Mouse (Mus musculus): ENCODE results near the gene Ercc4. TPM values are rescaled to one million over a fixed set of nuclear protein-coding genes. Genes with fewer than 3 reads are reported as not detected.

Gene Ercc4
- polyA plus RNA-seq, 1 experiment from 2014 or later, result 18.5 TPM

- Histone ChIP-seq H3K4me2 (ENCODE audit: low read length) (no peak overlapping the region), H3K27me3 (ENCODE audit: control insufficient read depth, insufficient read depth, low read depth, low read length) (no peaks in the 10 kb centered on the region), H3K36me3 (ENCODE audit: control insufficient read depth, insufficient read depth, low read length) (peaks cover 42% of the 10 kb centered on the region), H3K4me1 (ENCODE audit: control insufficient read depth, insufficient read depth, low read length) (no peaks in the 10 kb centered on the region), H3K4me3 (ENCODE audit: low read depth, low read length) (no peak overlapping the region), H3K27ac (ENCODE audit: low read length) (no peak overlapping the region), H3K9ac (ENCODE audit: low read depth, low read length) (no peak overlapping the region), H3K9me3 (replicated peaks; ENCODE audit: control insufficient read depth, low read length, poor library complexity, severe bottlenecking) (no peaks in the 10 kb centered on the region)
- WGBS, result 96% methylated on average over 10 of the region's 10 CpGs
- no peak for ATAC-seq
Observed at GRCm38 (mm10) chr16:13144682-13145410, 35.4 kb downstream of the Ercc4 start.

GRCm38 (mm10) chr16:13146231-13146630 is 36.7 kb downstream of the Ercc4 start:
- Histone ChIP-seq H3K27ac (ENCODE audit: low read length) (no peak overlapping the region), H3K27me3 (ENCODE audit: control insufficient read depth, insufficient read depth, low read depth, low read length) (no peaks in the 10 kb centered on the region), H3K9ac (ENCODE audit: low read depth, low read length) (no peak overlapping the region), H3K9me3 (replicated peaks; ENCODE audit: control insufficient read depth, low read length, poor library complexity, severe bottlenecking) (no peaks in the 10 kb centered on the region), H3K4me3 (ENCODE audit: low read depth, low read length) (no peak overlapping the region), H3K4me2 (ENCODE audit: low read length) (no peak overlapping the region), H3K4me1 (ENCODE audit: control insufficient read depth, insufficient read depth, low read length) (no peaks in the 10 kb centered on the region), H3K36me3 (ENCODE audit: control insufficient read depth, insufficient read depth, low read length) (peaks cover 38% of the 10 kb centered on the region)
- no peak for ATAC-seq
- 93% methylated on average over 4 of the region's 4 CpGs for WGBS

- no peak overlapping the region for H3K4me2 ChIP-seq (ENCODE audit: low read length)
- H3K27ac ChIP-seq (ENCODE audit: low read length), result no peak overlapping the region
- no peaks in the 10 kb centered on the region for H3K4me1 ChIP-seq (ENCODE audit: control insufficient read depth, insufficient read depth, low read length)
- no peaks in the 10 kb centered on the region for H3K27me3 ChIP-seq (ENCODE audit: control insufficient read depth, insufficient read depth, low read depth, low read length)
- no peak overlapping the region for H3K9ac ChIP-seq (ENCODE audit: low read depth, low read length)
- no peaks in the 10 kb centered on the region for H3K9me3 ChIP-seq (replicated peaks; ENCODE audit: control insufficient read depth, low read length, poor library complexity, severe bottlenecking)
- no peak overlapping the region for H3K4me3 ChIP-seq (ENCODE audit: low read depth, low read length)
- no peak for ATAC-seq
- H3K36me3 ChIP-seq (ENCODE audit: control insufficient read depth, insufficient read depth, low read length), result peaks cover 37% of the 10 kb centered on the region
- 89% methylated on average over 19 of the region's 19 CpGs for WGBS
Observed at GRCm38 (mm10) chr16:13147810-13148555, 38.5 kb downstream of the Ercc4 start.

- Histone ChIP-seq H3K9me3 (replicated peaks; ENCODE audit: control insufficient read depth, low read length, poor library complexity, severe bottlenecking) (no peaks in the 10 kb centered on the region), H3K27me3 (ENCODE audit: control insufficient read depth, insufficient read depth, low read depth, low read length) (no peaks in the 10 kb centered on the region), H3K36me3 (ENCODE audit: control insufficient read depth, insufficient read depth, low read length) (peaks cover 26% of the 10 kb centered on the region), H3K4me1 (ENCODE audit: control insufficient read depth, insufficient read depth, low read length) (no peaks in the 10 kb centered on the region), H3K9ac (ENCODE audit: low read depth, low read length) (no peak overlapping the region), H3K27ac (ENCODE audit: low read length) (no peak overlapping the region), H3K4me2 (ENCODE audit: low read length) (no peak overlapping the region), H3K4me3 (ENCODE audit: low read depth, low read length) (no peak overlapping the region)
- WGBS, result 90% methylated on average over 8 of the region's 8 CpGs
- ATAC-seq, result no peak
Observed at GRCm38 (mm10) chr16:13149950-13150349, 40.5 kb downstream of the Ercc4 start.

- H3K36me3 ChIP-seq (ENCODE audit: control insufficient read depth, insufficient read depth, low read length), result peaks cover 26% of the 10 kb centered on the region
- H3K9me3 ChIP-seq (replicated peaks; ENCODE audit: control insufficient read depth, low read length, poor library complexity, severe bottlenecking), result no peaks in the 10 kb centered on the region
- no peaks in the 10 kb centered on the region for H3K27me3 ChIP-seq (ENCODE audit: control insufficient read depth, insufficient read depth, low read depth, low read length)
- no peaks in the 10 kb centered on the region for H3K4me1 ChIP-seq (ENCODE audit: control insufficient read depth, insufficient read depth, low read length)
- H3K4me3 ChIP-seq (ENCODE audit: low read depth, low read length), result no peak overlapping the region
- no peak overlapping the region for H3K9ac ChIP-seq (ENCODE audit: low read depth, low read length)
- no peak for ATAC-seq
- 75% methylated on average over 6 of the region's 6 CpGs for WGBS
- H3K4me2 ChIP-seq (ENCODE audit: low read length), result no peak overlapping the region
- no peak overlapping the region for H3K27ac ChIP-seq (ENCODE audit: low read length)
Observed at GRCm38 (mm10) chr16:13150790-13151189, 41.3 kb downstream of the Ercc4 start.

GRCm38 (mm10) chr16:13152475-13152874 is 43.0 kb downstream of the Ercc4 start:
- no peak for ATAC-seq
- no peak overlapping the region for H3K4me2 ChIP-seq (ENCODE audit: low read length)
- H3K27ac ChIP-seq (ENCODE audit: low read length), result no peak overlapping the region
- H3K36me3 ChIP-seq (ENCODE audit: control insufficient read depth, insufficient read depth, low read length), result peaks cover 18% of the 10 kb centered on the region
- H3K4me1 ChIP-seq (ENCODE audit: control insufficient read depth, insufficient read depth, low read length), result no peaks in the 10 kb centered on the region
- H3K9me3 ChIP-seq (replicated peaks; ENCODE audit: control insufficient read depth, low read length, poor library complexity, severe bottlenecking), result no peaks in the 10 kb centered on the region
- H3K27me3 ChIP-seq (ENCODE audit: control insufficient read depth, insufficient read depth, low read depth, low read length), result no peaks in the 10 kb centered on the region
- 94% methylated on average over 5 of the region's 5 CpGs for WGBS
- no peak overlapping the region for H3K4me3 ChIP-seq (ENCODE audit: low read depth, low read length)
- no peak overlapping the region for H3K9ac ChIP-seq (ENCODE audit: low read depth, low read length)

- ATAC-seq, result no peak
- H3K9me3 ChIP-seq (replicated peaks; ENCODE audit: control insufficient read depth, low read length, poor library complexity, severe bottlenecking), result no peaks in the 10 kb centered on the region
- H3K4me1 ChIP-seq (ENCODE audit: control insufficient read depth, insufficient read depth, low read length), result no peaks in the 10 kb centered on the region
- H3K4me3 ChIP-seq (ENCODE audit: low read depth, low read length), result no peak overlapping the region
- no peaks in the 10 kb centered on the region for H3K27me3 ChIP-seq (ENCODE audit: control insufficient read depth, insufficient read depth, low read depth, low read length)
- no peak overlapping the region for H3K9ac ChIP-seq (ENCODE audit: low read depth, low read length)
- peaks cover 13% of the 10 kb centered on the region for H3K36me3 ChIP-seq (ENCODE audit: control insufficient read depth, insufficient read depth, low read length)
- WGBS, result 97% methylated on average over 4 of the region's 4 CpGs
- no peak overlapping the region for H3K27ac ChIP-seq (ENCODE audit: low read length)
- H3K4me2 ChIP-seq (ENCODE audit: low read length), result no peak overlapping the region
Observed at GRCm38 (mm10) chr16:13153215-13153614, 43.7 kb downstream of the Ercc4 start.

GRCm38 (mm10) chr16:13154352-13154751 is 44.9 kb downstream of the Ercc4 start:
- ATAC-seq, result no peak

GRCm38 (mm10) chr16:13157314-13157713 is 47.8 kb downstream of the Ercc4 start:
- Histone ChIP-seq H3K9ac (ENCODE audit: low read depth, low read length) (no peak overlapping the region), H3K4me3 (ENCODE audit: low read depth, low read length) (no peak overlapping the region), H3K9me3 (replicated peaks; ENCODE audit: control insufficient read depth, low read length, poor library complexity, severe bottlenecking) (no peaks in the 10 kb centered on the region), H3K27me3 (ENCODE audit: control insufficient read depth, insufficient read depth, low read depth, low read length) (no peaks in the 10 kb centered on the region), H3K4me2 (ENCODE audit: low read length) (no peak overlapping the region), H3K4me1 (ENCODE audit: control insufficient read depth, insufficient read depth, low read length) (peaks cover 13% of the 10 kb centered on the region), H3K36me3 (ENCODE audit: control insufficient read depth, insufficient read depth, low read length) (no peaks in the 10 kb centered on the region), H3K27ac (ENCODE audit: low read length) (no peak overlapping the region)
- ATAC-seq, result no peak
- WGBS, result 35% methylated on average over 6 of the region's 6 CpGs

More at GRCm38 (mm10) chr16:13154352-13154751, 44.9 kb downstream of the Ercc4 start:
- Histone ChIP-seq H3K27me3 (ENCODE audit: control insufficient read depth, insufficient read depth, low read depth, low read length) (no peaks in the 10 kb centered on the region), H3K9me3 (replicated peaks; ENCODE audit: control insufficient read depth, low read length, poor library complexity, severe bottlenecking) (no peaks in the 10 kb centered on the region), H3K36me3 (ENCODE audit: control insufficient read depth, insufficient read depth, low read length) (peaks cover 6% of the 10 kb centered on the region; the same call in 1 of the 2 replicates), H3K27ac (ENCODE audit: low read length) (no peak overlapping the region), H3K4me3 (ENCODE audit: low read depth, low read length) (no peak overlapping the region), H3K4me2 (ENCODE audit: low read length) (no peak overlapping the region), H3K9ac (ENCODE audit: low read depth, low read length) (no peak overlapping the region), H3K4me1 (ENCODE audit: control insufficient read depth, insufficient read depth, low read length) (peaks cover 9% of the 10 kb centered on the region)

All from midbrain, embryonic 16.5 days (tissue).